Mouse (Mus musculus) Patski (cell line): Measurements from ENCODE around the gene Ulk1. TPM values are rescaled to one million over a fixed set of nuclear protein-coding genes. Genes with fewer than 3 reads are reported as not detected.
A peak's percentile ranks its signal among the peaks of the same experiment; 100 is the strongest.
"Not testable (repeated sequence)": the region's sequence is repeated elsewhere in the genome, so short reads cannot be mapped to it uniquely, and the experiment has no call there.

Experiments used
- ATAC-seq: fragments of 100-300 bp; one replicate; pipeline ENCODE4 v1.8.0; 2021
- CTCF ChIA-PET: fragments of 350-600 bp; sonication (Branson Sonifier 250); formaldehyde crosslinking; loops from one replicate; lab custom pipeline; 2022; ENCODE audit warnings: inconsistent platforms; lab: Charles Lee
- POLR2A ChIA-PET: fragments of 350-600 bp; sonication (Branson Sonifier 250); formaldehyde crosslinking; loops from one replicate; lab custom pipeline; 2022; ENCODE audit warnings: antibody characterized with exemption, inconsistent platforms; lab: Charles Lee
- DNase-seq: peaks from one replicate; pipeline ENCODE4 v3.0.0-alpha.2; 2011; ENCODE audit warnings: low read depth, low spot score
- H3K27me3 ChIP-seq: fragments of 371-371 bp; one replicate; pipeline ENCODE4 v1.5.1; 2021
- CTCF ChIP-seq: fragments of 100-300 bp; IDR thresholded peaks from one replicate; pipeline ENCODE4 v1.5.1; 2021
- in situ Hi-C: fragments of 300-500 bp; cut with MboI; formaldehyde crosslinking; loops from 3 replicates; pipeline ENCODE4 v1.11.1; 2018; ENCODE audit warnings: low pct_unique_long_range_greater_than_20kb, mixed read lengths
- polyA plus RNA-seq: library from polyadenylated mRNA; unstranded; gene quantifications from one replicate; pipeline ENCODE4 v1.2.3, GENCODE M21; 2021

Gene Ulk1
- polyA plus RNA-seq, 1 experiment from 2014 or later = 63.7 TPM

- in situ Hi-C loops = loop anchor here (5.0 kb wide), 1 partner anchor 61 kb away; no protein-coding TSS in a partner anchor
- H3K27me3 ChIP-seq = no peaks in the 10 kb centered on the region
- no peak for DNase-seq
- no peak for ATAC-seq
- ChIA-PET POLR2A (no interaction called here), CTCF (interaction anchor here (1.2 kb wide), 1 partner anchor 131 kb away, joined by 3 read pairs; no protein-coding TSS in a partner anchor)
- TF ChIP-seq CTCF = no peak
Observed at GRCm38 (mm10) chr5:110781529-110782238, 28.2 kb downstream of the Ulk1 start.

DNA sequence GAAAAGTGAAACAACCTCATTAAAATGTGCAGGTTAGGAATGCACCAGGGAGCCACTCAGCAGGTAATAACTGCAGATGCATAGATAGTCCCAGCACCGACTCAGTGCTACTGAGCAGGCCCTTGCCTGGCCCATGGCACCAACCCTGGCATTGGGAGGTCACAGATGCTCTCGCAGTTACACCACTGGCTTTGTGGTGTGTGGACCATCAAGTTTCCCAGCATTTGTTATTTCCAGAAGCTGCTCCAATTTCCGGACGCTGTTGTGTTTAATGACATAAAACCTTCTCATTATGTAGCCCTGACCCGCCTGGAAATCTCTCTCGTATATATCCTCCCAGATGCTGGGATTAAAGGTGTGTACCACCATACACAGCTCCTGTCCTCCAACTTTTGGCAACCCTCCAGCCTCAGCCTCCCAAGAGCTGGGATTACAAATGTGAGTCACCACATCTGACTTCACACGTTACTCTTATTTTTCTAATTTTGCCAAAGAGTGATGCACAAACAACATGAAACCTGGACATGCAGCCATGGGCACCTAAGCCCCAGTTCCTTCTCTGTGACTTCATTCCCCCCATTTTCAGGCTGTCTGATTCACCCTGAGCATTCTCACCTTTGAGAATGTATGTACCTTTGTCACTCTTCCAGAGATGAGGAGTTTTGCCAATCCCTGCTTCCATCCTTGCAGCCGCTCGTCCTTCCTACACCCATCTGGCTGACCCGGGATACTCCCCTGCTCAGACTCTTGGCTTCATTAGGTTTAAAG is 29.0 kb downstream of the Ulk1 start:
- DNase-seq = no peak
- CTCF ChIA-PET = interaction anchor here (1.2 kb wide), 1 partner anchor 132 kb away, joined by 3 read pairs; no protein-coding TSS in a partner anchor
- POLR2A ChIA-PET = no interaction called here
- no peak for TF ChIP-seq CTCF
- in situ Hi-C loops = loop anchor here (5.0 kb wide), 1 partner anchor 61 kb away; no protein-coding TSS in a partner anchor
- H3K27me3 ChIP-seq = no peaks in the 10 kb centered on the region
- peak; percentile 57 for ATAC-seq

DNA sequence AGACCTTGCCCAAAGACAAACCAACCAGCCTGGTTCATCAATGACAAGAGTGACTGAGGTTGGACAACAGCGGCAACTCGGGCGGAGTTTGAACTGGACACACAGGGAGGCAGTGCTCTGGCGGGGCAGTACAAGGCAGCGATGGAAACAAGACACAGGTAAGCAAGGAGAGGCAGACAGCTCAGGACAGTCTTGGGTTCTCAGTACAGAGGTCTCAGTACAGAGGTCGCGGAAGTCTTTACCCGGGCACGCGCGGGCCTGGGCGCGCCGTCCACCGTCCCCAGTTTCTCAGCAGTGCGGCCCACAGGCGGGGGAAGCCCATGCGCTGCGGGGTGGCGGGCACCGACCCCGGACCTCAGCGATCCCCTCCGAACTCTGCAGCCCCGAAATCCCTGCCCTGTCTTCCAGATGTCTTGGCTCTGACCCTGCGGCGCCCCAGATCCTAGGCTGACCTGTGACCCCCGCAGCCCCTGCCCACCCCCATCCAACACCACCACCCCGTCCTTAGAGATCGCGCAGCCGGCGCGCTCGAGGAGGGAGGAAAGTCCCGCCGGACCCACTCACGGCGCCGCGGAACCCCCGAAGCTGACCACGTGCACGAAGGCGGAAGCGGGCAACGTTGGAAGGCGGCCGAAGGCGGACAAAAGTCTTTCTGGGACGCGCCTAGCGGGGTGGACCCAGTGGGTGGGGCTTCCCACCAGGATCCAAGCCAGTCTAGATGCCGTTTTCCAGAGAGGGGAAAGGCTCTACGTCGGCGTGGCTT is 29.7 kb downstream of the Ulk1 start, which contains the start of gene Pus1:
Pus1 (minus strand) TSS at position 662 of the 763 bp plus-strand sequence.
- DNase-seq (peak; percentile 60), ATAC-seq (peak; percentile 70)
- TF ChIP-seq CTCF = no peak
- in situ Hi-C loops = loop anchor here (5.0 kb wide), 1 partner anchor 62 kb away; no protein-coding TSS in a partner anchor
- ChIA-PET CTCF (interaction anchor here (0.8 to 1.2 kb wide), 2 partner anchors 133 to 587 kb away, joined by 3 read pairs; no protein-coding TSS in a partner anchor), POLR2A (interaction anchor here (0.7 kb wide), 1 partner anchor 10 kb away, joined by 3 read pairs; no protein-coding TSS in a partner anchor)
- H3K27me3 ChIP-seq = no peaks in the 10 kb centered on the region

DNA sequence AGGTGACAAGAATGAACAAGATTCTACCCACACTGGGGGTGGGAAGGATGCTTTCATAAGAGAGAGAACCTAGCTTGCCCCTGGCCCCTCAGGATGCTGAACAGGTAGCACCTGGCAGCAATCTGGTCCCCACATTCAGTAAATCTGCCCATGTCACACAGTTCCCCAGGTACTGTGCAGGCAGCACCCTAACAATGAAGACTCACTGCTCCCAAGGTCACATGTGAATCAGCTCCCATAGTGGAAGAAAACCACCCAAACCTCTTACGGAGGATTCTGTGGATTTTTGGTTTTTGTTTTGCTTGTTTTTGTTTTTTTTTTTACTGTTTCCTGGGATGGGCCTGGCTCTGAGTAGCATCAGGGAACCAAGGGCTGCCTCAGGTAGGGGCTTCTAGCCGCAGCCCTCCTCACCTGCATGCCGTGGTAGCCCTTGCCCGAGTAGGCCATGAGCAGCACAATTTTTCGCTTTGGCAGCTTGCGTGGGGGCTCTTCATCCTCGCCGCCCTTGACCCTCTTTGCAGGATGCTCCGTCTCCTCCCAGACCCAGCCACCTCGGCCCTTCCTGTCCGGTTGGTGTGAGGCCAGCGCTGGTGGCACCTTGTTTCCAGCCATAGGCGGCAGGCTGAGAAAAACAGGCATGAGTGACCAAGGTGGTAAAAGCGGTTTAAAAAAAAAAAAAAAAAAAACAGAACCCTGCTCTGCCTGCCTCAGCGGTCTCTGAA is 30.5 kb downstream of the Ulk1 start:
- in situ Hi-C loops = no loop called here
- DNase-seq (no peak), ATAC-seq (no peak)
- TF ChIP-seq CTCF = no peak
- CTCF ChIA-PET = interaction anchor here (0.6 to 0.8 kb wide), 2 partner anchors 428 to 588 kb away, joined by 3 read pairs; no protein-coding TSS in a partner anchor
- POLR2A ChIA-PET = interaction anchor here (0.7 kb wide), 1 partner anchor 10 kb away, joined by 3 read pairs; no protein-coding TSS in a partner anchor
- no peaks in the 10 kb centered on the region for H3K27me3 ChIP-seq

DNA sequence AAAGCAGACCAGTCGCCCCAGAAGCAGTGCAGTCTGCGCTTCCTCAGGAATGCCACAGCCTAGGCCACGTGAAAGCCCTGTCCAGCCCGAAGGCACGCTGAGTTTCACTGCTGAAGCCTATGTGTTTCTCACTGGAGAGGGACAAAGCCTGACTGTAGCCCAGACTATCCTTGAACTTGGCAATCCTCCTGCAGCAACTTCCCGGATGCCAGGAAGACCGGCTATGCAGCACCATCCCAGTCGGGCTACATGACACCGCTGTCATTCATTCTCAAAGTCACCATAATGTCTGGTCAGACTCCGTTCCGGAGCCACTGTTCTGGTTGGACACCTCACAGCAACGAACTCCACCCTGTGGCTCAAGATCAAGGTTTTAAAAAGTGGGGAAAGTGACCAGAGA is 31.6 kb downstream of the Ulk1 start:
- in situ Hi-C loops = no loop called here
- DNase-seq (no peak), ATAC-seq (no peak)
- TF ChIP-seq CTCF = no peak
- ChIA-PET POLR2A (no interaction called here), CTCF (interaction anchor here (0.6 kb wide), 1 partner anchor 429 kb away, joined by 3 read pairs; no protein-coding TSS in a partner anchor)
- H3K27me3 ChIP-seq = no peaks in the 10 kb centered on the region

- H3K27me3 ChIP-seq = no peaks in the 10 kb centered on the region
- CTCF ChIA-PET = no interaction called here
- POLR2A ChIA-PET = no interaction called here
- DNase-seq = no peak
- no peak for ATAC-seq
- no peak for TF ChIP-seq CTCF
- in situ Hi-C loops = no loop called here
Observed at GRCm38 (mm10) chr5:110776141-110776540, 33.8 kb downstream of the Ulk1 start.

DNA sequence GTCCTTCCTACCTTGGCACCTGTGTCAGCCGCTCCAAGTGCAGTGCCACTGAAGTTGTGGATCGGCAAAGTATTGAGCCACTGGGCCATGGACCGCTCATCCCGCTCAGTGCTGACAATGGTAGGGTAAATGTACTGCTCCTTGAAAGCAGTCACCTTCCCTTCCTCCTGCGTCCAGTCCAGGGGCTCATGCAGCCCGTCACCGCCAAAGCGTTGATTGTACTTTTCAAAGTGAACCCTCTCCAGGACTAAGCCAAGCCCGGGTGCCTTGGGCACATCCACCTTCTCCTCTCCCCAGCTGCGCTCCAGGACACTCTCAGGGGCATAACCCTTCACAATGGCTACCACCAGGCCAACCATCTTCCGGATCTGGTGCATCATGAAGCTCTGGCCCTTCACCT is 35.4 kb downstream of the Ulk1 start:
- CTCF ChIA-PET = no interaction called here
- DNase-seq = no peak
- POLR2A ChIA-PET = no interaction called here
- in situ Hi-C loops = loop anchor here (25.0 kb wide), 1 partner anchor 287 kb away; no protein-coding TSS in a partner anchor
- H3K27me3 ChIP-seq = no peaks in the 10 kb centered on the region
- no peak for ATAC-seq
- TF ChIP-seq CTCF = no peak

DNA sequence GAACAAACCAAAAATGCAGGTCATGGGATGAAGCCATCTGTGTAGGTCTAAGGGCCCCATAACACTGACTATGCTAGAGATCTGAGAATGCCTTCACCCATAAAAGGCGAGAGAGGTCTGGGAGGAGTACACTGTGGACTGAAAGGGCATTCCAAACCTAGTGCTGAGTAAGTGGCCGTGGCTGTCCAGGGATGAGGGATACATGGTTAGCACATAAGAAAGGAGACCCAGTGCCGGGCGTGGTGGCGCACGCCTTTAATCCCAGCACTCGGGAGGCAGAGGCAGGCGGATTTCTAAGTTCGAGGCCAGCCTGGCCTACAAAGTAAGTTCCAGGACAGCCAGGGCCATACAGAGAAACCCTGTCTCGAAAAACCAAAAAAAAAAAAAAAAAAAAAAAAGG is 37.0 kb downstream of the Ulk1 start:
- in situ Hi-C loops = loop anchor here (25.0 kb wide), 1 partner anchor 286 kb away; no protein-coding TSS in a partner anchor
- POLR2A ChIA-PET = interaction anchor here (0.6 kb wide), 1 partner anchor 96 kb away, joined by 7 read pairs; no protein-coding TSS in a partner anchor
- not testable (repeated sequence) for DNase-seq

GRCm38 (mm10) chr5:110770448-110771158 is 39.3 kb downstream of the Ulk1 start, which contains the start of gene Ep400:
Gene Ep400 (minus strand): TSS chr5:110770717.
- DNase-seq = peak; percentile 99
- peak; percentile 96 for ATAC-seq
- no peaks in the 10 kb centered on the region for H3K27me3 ChIP-seq
- ChIA-PET POLR2A (interaction anchor here (0.6 to 1.7 kb wide), 3 partner anchors 17 to 501 kb away, joined by 3 to 6 read pairs (median 4); no protein-coding TSS in a partner anchor), CTCF (interaction anchor here (0.9 to 1.5 kb wide), 4 partner anchors 12 to 66 kb away, joined by 3 to 4 read pairs (median 4); no protein-coding TSS in a partner anchor)
- in situ Hi-C loops = loop anchor here (25.0 kb wide), 1 partner anchor 283 kb away; no protein-coding TSS in a partner anchor
- no peak for TF ChIP-seq CTCF

More for the DNA sequence above, 37.0 kb downstream of the Ulk1 start:
- not testable (repeated sequence) for H3K27me3 ChIP-seq, ATAC-seq
- CTCF ChIA-PET = interaction anchor here (0.7 kb wide), 1 partner anchor 12 kb away, joined by 3 read pairs; no protein-coding TSS in a partner anchor
